Mouse (Mus musculus): ENCODE measurements around the gene Gm10188. TPM values are rescaled to one million over a fixed set of nuclear protein-coding genes. Genes with fewer than 3 reads are reported as not detected.
A peak's percentile ranks its signal among the peaks of the same experiment; 100 is the strongest.

The Gm10188 gene
- polyA plus RNA-seq, 1 experiment from 2014 or later: not detected

- Histone ChIP-seq H3K9me3 (replicated peaks) (no peaks in the 10 kb centered on the region), H3K4me2 (no peak overlapping the region), H3K9ac (no peak overlapping the region), H3K4me3 (no peak overlapping the region), H3K27me3 (replicated peaks) (0 out of 2 replicates have a peak, but pooled peaks cover 4% of the 10 kb centered on the region), H3K27ac (no peak overlapping the region), H3K36me3 (no peaks in the 10 kb centered on the region), H3K4me1 (peaks cover 21% of the 10 kb centered on the region)
- no peak for ATAC-seq
- WGBS (ENCODE audit: insufficient replicate concordance): 43% methylated on average over 5 of the region's 5 CpGs
Measured at GRCm38 (mm10) chr1:132261058-132261457, 31.5 kb upstream of the Gm10188 start.

GRCm38 (mm10) chr1:132260331-132260730 is 30.8 kb upstream of the Gm10188 start:
- Histone ChIP-seq H3K4me3 (no peak overlapping the region), H3K4me1 (peaks cover 18% of the 10 kb centered on the region), H3K27me3 (replicated peaks) (0 out of 2 replicates have a peak, but pooled peaks cover 4% of the 10 kb centered on the region), H3K36me3 (no peaks in the 10 kb centered on the region), H3K4me2 (no peak overlapping the region), H3K9ac (no peak overlapping the region), H3K9me3 (replicated peaks) (no peaks in the 10 kb centered on the region), H3K27ac (no peak overlapping the region)
- no peak for ATAC-seq
- 78% methylated on average over 1 of the region's 1 CpGs for WGBS (ENCODE audit: insufficient replicate concordance)

DNA sequence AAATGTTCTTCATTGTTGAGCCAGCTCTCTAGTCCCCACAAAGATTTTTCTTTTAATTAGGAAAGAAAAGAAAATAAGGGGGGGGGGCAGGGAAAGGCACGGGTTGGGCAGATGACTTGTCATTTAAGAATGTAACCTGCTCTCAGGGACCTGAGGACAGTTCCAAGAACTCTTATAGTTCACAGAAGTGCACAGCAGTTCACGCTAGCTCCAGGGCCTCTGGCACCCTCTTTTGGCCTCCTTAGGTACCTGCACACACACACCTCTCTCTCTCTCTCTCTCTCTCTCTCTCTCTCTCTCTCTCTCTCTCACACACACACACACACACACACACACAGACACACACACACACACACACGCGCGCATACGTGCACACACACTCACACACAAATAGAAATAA is 24.9 kb upstream of the Gm10188 start:
- H3K4me2 ChIP-seq: no peak overlapping the region
- H3K27ac ChIP-seq: no peak overlapping the region
- ATAC-seq: no peak
- no peaks in the 10 kb centered on the region for H3K36me3 ChIP-seq
- no peaks in the 10 kb centered on the region for H3K9me3 ChIP-seq (replicated peaks)
- no peak overlapping the region for H3K4me3 ChIP-seq
- 0 out of 2 replicates have a peak, but pooled peaks cover 2% of the 10 kb centered on the region for H3K27me3 ChIP-seq (replicated peaks)
- no peak overlapping the region for H3K9ac ChIP-seq
- no peaks in the 10 kb centered on the region for H3K4me1 ChIP-seq
- WGBS (ENCODE audit: insufficient replicate concordance): 70% methylated on average over 6 of the region's 6 CpGs

- ATAC-seq: no peak
- no peak overlapping the region for H3K4me3 ChIP-seq
- no peaks in the 10 kb centered on the region for H3K36me3 ChIP-seq
- H3K9ac ChIP-seq: no peak overlapping the region
- H3K4me2 ChIP-seq: no peak overlapping the region
- 80% methylated on average over 4 of the region's 4 CpGs for WGBS (ENCODE audit: insufficient replicate concordance)
- H3K27ac ChIP-seq: no peak overlapping the region
- H3K4me1 ChIP-seq: peaks cover 33% of the 10 kb centered on the region
- peaks cover 7% of the 10 kb centered on the region; the same call in 1 of the 2 replicates for H3K27me3 ChIP-seq (replicated peaks)
- H3K9me3 ChIP-seq (replicated peaks): no peaks in the 10 kb centered on the region
Measured at GRCm38 (mm10) chr1:132246641-132247040, 17.1 kb upstream of the Gm10188 start.

- Histone ChIP-seq H3K9me3 (replicated peaks) (no peaks in the 10 kb centered on the region), H3K27ac (peak overlapping the region; percentile 55), H3K4me3 (no peak overlapping the region), H3K4me2 (no peak overlapping the region), H3K27me3 (replicated peaks) (peaks cover 12% of the 10 kb centered on the region; the same call in 1 of the 2 replicates), H3K9ac (no peak overlapping the region), H3K4me1 (peaks cover 33% of the 10 kb centered on the region), H3K36me3 (no peaks in the 10 kb centered on the region)
- peak; percentile 66 for ATAC-seq
- 15% methylated on average over 6 of the region's 6 CpGs for WGBS (ENCODE audit: insufficient replicate concordance)
Measured at GRCm38 (mm10) chr1:132246137-132246536, 16.6 kb upstream of the Gm10188 start.

DNA sequence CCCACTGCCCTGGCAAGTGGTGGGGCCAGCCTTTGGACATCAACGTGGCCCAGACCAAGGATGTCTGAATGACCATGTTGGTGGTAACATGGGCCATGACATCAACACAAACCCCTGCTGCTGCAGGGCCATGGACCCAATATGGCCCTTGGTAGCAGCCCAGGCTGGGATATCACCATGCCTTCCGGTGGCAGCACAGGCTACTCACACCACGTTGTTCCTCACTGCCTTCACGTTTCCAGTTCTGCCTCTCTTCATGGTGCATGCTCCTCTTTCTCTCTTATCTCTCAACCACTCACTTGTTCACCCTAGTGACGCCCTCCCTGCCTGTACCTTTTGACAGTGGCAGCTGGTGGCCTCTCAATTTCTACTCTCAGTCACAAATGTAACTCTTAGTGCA is 15.4 kb upstream of the Gm10188 start:
- no peak overlapping the region for H3K4me3 ChIP-seq
- no peak overlapping the region for H3K9ac ChIP-seq
- WGBS (ENCODE audit: insufficient replicate concordance): 34% methylated on average over 5 of the region's 5 CpGs
- no peaks in the 10 kb centered on the region for H3K36me3 ChIP-seq
- H3K27me3 ChIP-seq (replicated peaks): peaks cover 15% of the 10 kb centered on the region; the same call in 1 of the 2 replicates
- no peaks in the 10 kb centered on the region for H3K9me3 ChIP-seq (replicated peaks)
- H3K4me1 ChIP-seq: peaks cover 33% of the 10 kb centered on the region
- H3K4me2 ChIP-seq: no peak overlapping the region
- ATAC-seq: peak; percentile 82
- peak overlapping the region; percentile 5; the same call in 1 of the 2 replicates for H3K27ac ChIP-seq

DNA sequence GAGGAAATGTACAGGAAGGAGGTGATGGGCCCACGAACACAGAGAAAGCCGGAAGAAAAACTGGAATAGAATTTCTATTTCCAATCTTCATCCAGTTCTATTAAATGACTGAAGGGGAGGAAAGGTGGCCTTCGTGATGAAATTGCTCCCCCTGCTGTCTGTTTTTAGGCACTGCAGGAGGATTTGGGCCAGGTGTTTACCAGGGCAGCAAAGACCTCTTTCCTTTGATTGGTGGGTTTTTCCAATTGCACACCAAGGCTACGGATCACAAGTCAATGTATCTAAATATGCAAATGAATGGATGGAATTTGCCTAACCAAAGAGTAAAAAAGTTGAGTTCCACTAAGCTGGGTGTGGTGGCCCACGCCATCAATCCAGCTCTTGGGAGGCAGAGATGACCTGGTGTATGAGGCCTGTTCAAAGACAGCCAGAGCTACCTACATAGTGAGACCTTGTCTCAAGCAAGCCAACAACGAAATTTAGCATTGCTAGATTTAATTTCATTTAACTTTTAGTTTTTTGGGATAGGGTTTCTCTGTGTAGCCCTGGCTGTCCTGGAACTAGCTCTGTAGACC is 8.1 kb upstream of the Gm10188 start:
- Histone ChIP-seq H3K9me3 (replicated peaks) (no peaks in the 10 kb centered on the region), H3K36me3 (no peaks in the 10 kb centered on the region), H3K9ac (no peak overlapping the region), H3K27me3 (replicated peaks) (peaks cover 50% of the 10 kb centered on the region), H3K4me1 (no peaks in the 10 kb centered on the region), H3K4me2 (no peak overlapping the region), H3K27ac (no peak overlapping the region), H3K4me3 (no peak overlapping the region)
- WGBS (ENCODE audit: insufficient replicate concordance): 16% methylated on average over 6 of the region's 6 CpGs
- no peak for ATAC-seq

DNA sequence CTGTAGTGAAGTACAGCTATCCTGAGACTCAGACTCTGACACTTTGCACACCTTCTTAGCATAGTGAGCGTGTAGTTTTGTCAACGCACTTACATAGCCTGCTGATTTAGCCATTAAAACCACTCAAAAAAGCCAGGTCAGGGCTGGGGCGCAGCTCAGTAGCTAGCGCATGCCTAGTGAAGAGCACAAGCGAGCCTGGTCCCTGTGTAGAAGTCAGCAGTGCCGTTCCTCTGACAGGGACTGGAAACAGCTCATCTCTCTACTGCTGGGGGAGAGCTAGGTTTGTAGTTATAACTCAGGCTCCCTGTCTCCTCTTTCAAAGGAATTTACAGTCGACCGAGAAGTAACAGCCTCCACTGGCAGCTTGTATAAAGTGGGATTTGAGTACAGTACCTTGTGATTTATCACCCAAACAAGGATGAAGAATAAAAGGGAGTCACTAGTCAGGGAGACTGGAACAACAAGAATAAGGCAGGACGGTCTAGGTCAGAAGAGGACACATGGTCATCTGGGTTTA is 5.2 kb upstream of the Gm10188 start:
- peaks cover 55% of the 10 kb centered on the region for H3K27me3 ChIP-seq (replicated peaks)
- H3K9me3 ChIP-seq (replicated peaks): no peaks in the 10 kb centered on the region
- H3K4me1 ChIP-seq: no peaks in the 10 kb centered on the region
- no peak overlapping the region for H3K4me2 ChIP-seq
- ATAC-seq: no peak
- H3K36me3 ChIP-seq: no peaks in the 10 kb centered on the region
- whole genome bisulfite sequencing (ENCODE audit: insufficient replicate concordance): 59% methylated on average over 9 of the region's 9 CpGs
- no peak overlapping the region for H3K9ac ChIP-seq
- H3K27ac ChIP-seq: no peak overlapping the region
- H3K4me3 ChIP-seq: no peak overlapping the region

GRCm38 (mm10) chr1:132233566-132233965 is 4.0 kb upstream of the Gm10188 start:
- Histone ChIP-seq H3K4me3 (no peak overlapping the region), H3K36me3 (no peaks in the 10 kb centered on the region), H3K4me1 (no peaks in the 10 kb centered on the region), H3K9ac (no peak overlapping the region), H3K27me3 (replicated peaks) (peaks cover 49% of the 10 kb centered on the region), H3K27ac (no peak overlapping the region), H3K9me3 (replicated peaks) (no peaks in the 10 kb centered on the region), H3K4me2 (no peak overlapping the region)
- no peak for ATAC-seq
- 14% methylated on average over 12 of the region's 12 CpGs for WGBS (ENCODE audit: insufficient replicate concordance)

GRCm38 (mm10) chr1:132231470-132232274 is 2.1 kb upstream of the Gm10188 start:
- Histone ChIP-seq H3K9ac (no peak overlapping the region), H3K4me1 (no peaks in the 10 kb centered on the region), H3K27me3 (replicated peaks) (peaks cover 41% of the 10 kb centered on the region), H3K9me3 (replicated peaks) (no peaks in the 10 kb centered on the region), H3K27ac (no peak overlapping the region), H3K4me2 (no peak overlapping the region), H3K4me3 (no peak overlapping the region), H3K36me3 (no peaks in the 10 kb centered on the region)
- WGBS (ENCODE audit: insufficient replicate concordance): 56% methylated on average over 7 of the region's 7 CpGs
- ATAC-seq: no peak

DNA sequence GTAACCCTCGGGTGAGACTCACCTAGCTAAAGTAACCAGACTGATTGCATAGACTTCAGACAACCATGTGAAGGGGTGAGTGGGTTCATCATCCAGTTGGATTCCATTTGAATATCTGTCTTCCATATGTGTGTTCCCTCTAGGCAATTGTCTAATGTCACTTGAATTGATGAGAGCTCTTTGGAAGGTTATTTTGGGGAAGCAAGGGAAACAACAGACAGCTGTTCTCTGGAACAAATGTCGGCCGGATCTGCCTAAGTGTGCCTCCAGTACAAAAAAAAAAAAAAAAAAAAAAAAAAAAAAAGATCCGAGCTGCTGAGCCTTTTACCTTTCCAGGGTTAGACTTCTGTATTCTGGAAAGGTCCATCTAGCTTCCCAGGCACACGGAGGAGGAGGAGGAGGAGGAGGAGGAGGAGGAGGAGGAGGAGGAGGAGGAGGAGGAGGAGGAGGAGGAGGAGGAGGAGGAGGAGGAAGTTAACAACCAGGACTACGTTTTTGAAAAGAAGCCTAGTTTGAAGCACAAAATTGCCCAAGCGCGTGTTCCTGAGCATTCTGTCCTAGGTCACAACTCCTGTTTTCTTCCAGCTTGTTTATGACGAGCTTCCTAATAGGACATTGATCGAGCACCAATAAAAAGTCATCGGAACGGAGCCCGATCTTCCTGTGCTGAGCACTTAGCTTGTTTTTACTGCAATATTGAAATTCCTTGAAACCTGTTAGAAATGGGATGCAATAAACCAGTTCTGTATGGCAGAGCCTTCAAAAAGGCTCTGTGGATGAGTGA is 3.1 kb downstream of the Gm10188 start:
- Histone ChIP-seq H3K4me1 (no peaks in the 10 kb centered on the region), H3K9me3 (replicated peaks) (no peaks in the 10 kb centered on the region), H3K27ac (no peak overlapping the region), H3K9ac (no peak overlapping the region), H3K36me3 (no peaks in the 10 kb centered on the region), H3K4me2 (no peak overlapping the region), H3K27me3 (replicated peaks) (peaks cover 14% of the 10 kb centered on the region), H3K4me3 (no peak overlapping the region)
- 62% methylated on average over 11 of the region's 13 CpGs for WGBS (ENCODE audit: insufficient replicate concordance)
- ATAC-seq: no peak

- no peak for ATAC-seq
- no peak overlapping the region for H3K27ac ChIP-seq
- 26% methylated on average over 6 of the region's 6 CpGs for WGBS (ENCODE audit: insufficient replicate concordance)
Measured at GRCm38 (mm10) chr1:132222166-132222565, 7.4 kb downstream of the Gm10188 start.

More at GRCm38 (mm10) chr1:132222166-132222565, 7.4 kb downstream of the Gm10188 start:
- no peak overlapping the region for H3K4me2 ChIP-seq
- no peak overlapping the region for H3K9ac ChIP-seq
- no peaks in the 10 kb centered on the region for H3K4me1 ChIP-seq
- no peaks in the 10 kb centered on the region for H3K9me3 ChIP-seq (replicated peaks)
- peaks cover 19% of the 10 kb centered on the region for H3K27me3 ChIP-seq (replicated peaks)
- H3K4me3 ChIP-seq: no peak overlapping the region
- H3K36me3 ChIP-seq: no peaks in the 10 kb centered on the region

Data from liver, embryonic 12.5 days (tissue).